24 mouse cellular contexts compared by ENCODE assay signal in the genomic region with DNA sequence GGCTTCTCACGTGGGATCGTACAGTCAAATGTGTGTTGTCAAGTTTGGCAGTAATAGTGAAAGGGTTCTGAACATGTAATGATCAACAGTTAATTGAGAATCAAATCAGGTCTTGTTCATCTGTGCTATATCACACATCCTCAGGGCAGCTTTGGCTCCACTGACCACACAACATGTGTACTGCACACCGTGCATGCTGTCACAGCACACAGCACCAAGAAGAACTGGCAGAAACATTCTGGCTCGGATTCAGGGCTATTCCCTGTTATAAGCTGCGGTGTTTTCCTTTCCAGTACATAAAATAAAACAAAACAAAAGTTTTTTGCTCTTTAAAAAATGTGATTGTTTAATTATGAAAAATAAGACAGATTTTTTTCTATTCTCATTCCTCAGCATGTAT.
DNase-seq lines count a peak whose midpoint lies in the region; ATAC-seq and TF ChIP-seq lines count a peak whose summit lies in the region.
"Had no signal": no experiment of that assay in that cellular context is flagged by ENCODE, and none has a peak within 500 bp of the region (broad histone marks: within the 10 kb centered on the region; RNA-seq: fewer than 3 reads in every experiment).

No protein-coding gene starts in this region.

- WGBS in forebrain, embryonic 14.5 days, result 80% methylated on average over 5 of the region's 5 CpGs
- WGBS in forebrain, embryonic 13.5 days, result 86% methylated on average over 5 of the region's 5 CpGs

- no peaks in the 10 kb centered on the region for H3K27me3 ChIP-seq in forebrain, embryonic 14.5 days (replicated peaks; ENCODE audit: control insufficient read depth, insufficient read depth, low read length)
- H3K27me3 ChIP-seq in forebrain, embryonic 13.5 days, result no peaks in the 10 kb centered on the region
- H3K27me3 ChIP-seq: embryonic facial prominence, embryonic 15.5 days; forebrain, embryonic 12.5 days had no signal

- no peak overlapping the region for H3K4me2 ChIP-seq in forebrain, embryonic 14.5 days (ENCODE audit: low read length)
- no peak overlapping the region for H3K4me2 ChIP-seq in forebrain, embryonic 13.5 days
- H3K4me2 ChIP-seq: embryonic facial prominence, embryonic 13.5 days; embryonic facial prominence, embryonic 15.5 days; forebrain, embryonic 12.5 days had no signal

- no peak overlapping the region for H3K4me3 ChIP-seq in forebrain, embryonic 14.5 days (ENCODE audit: low read depth, low read length)
- H3K4me3 ChIP-seq in forebrain, embryonic 13.5 days, result no peak overlapping the region
- H3K4me3 ChIP-seq: embryonic facial prominence, embryonic 13.5 days; embryonic facial prominence, embryonic 15.5 days; erythroblast, embryonic 14.5 days; forebrain, embryonic 10.5 days; forebrain, embryonic 12.5 days had no signal

- no peaks in the 10 kb centered on the region for H3K36me3 ChIP-seq in forebrain, embryonic 14.5 days (ENCODE audit: control insufficient read depth, insufficient read depth, low read length)
- no peaks in the 10 kb centered on the region for H3K36me3 ChIP-seq in forebrain, embryonic 13.5 days (ENCODE audit: poor library complexity, severe bottlenecking)
- H3K36me3 ChIP-seq: embryonic facial prominence, embryonic 13.5 days; embryonic facial prominence, embryonic 15.5 days; forebrain, embryonic 10.5 days; forebrain, embryonic 12.5 days; G1E had no signal

- no peak for ATAC-seq in cerebellum, adult (ENCODE audit: insufficient number of reproducible peaks, low FRiP score, low TSS enrichment)
- no peak for ATAC-seq in forebrain, embryonic 14.5 days
- ATAC-seq in forebrain, embryonic 13.5 days, result no peak
- ATAC-seq: activated CD4-positive, CD25-positive, alpha-beta regulatory T cell, adult 4 months; CD4-positive, CD25-positive, alpha-beta regulatory T cell, adult 4 months; forebrain, embryonic 16.5 days; Patski had no signal

- no peak overlapping the region for H3K9ac ChIP-seq in forebrain, embryonic 14.5 days (ENCODE audit: low read length)
- H3K9ac ChIP-seq in forebrain, embryonic 13.5 days, result no peak overlapping the region
- H3K9ac ChIP-seq: embryonic facial prominence, embryonic 13.5 days; embryonic facial prominence, embryonic 15.5 days; forebrain, embryonic 12.5 days had no signal

- no peak for TF ChIP-seq CTCF in brain, embryonic 14.5 days (IDR thresholded peaks at IDR 0.05; ENCODE audit: borderline replicate concordance, extremely low read depth, insufficient read depth, insufficient read length)

- TF ChIP-seq POLR2A in brain, embryonic 14.5 days (IDR thresholded peaks at IDR 0.05; ENCODE audit: borderline replicate concordance, extremely low read depth, insufficient read depth, insufficient read length, poor library complexity, severe bottlenecking), result no peak

- DNase-seq in cerebellum, postnatal 10 days, result peak; percentile 50 to 59
- DNase-seq in forebrain, embryonic 14.5 days (ENCODE audit: low spot score), result peak; percentile 3
- peak; percentile 27 for DNase-seq in brain, embryonic 14.5 days (ENCODE audit: low read depth)
- DNase-seq: adrenal gland, adult 8-10 months; adrenal gland, postnatal 14 days; adrenal gland, postnatal 36 days; B cell, adult 2 months; cerebellum, adult 18-20 months; cerebellum, adult 8-10 months; cerebellum, adult 9-11 months; cerebellum, postnatal 36 days; embryo, embryonic 11 days had no signal

- H3K4me1 ChIP-seq in forebrain, embryonic 14.5 days (ENCODE audit: control insufficient read depth, insufficient read depth, low read length), result peaks cover 3% of the 10 kb centered on the region; the same call in 1 of the 2 replicates
- H3K4me1 ChIP-seq in forebrain, embryonic 13.5 days, result peaks cover 9% of the 10 kb centered on the region; the same call in 1 of the 2 replicates
- H3K4me1 ChIP-seq: embryonic facial prominence, embryonic 13.5 days; embryonic facial prominence, embryonic 15.5 days; forebrain, embryonic 12.5 days had no signal

- H3K27ac ChIP-seq in forebrain, embryonic 14.5 days (ENCODE audit: low read depth, low read length), result no peak overlapping the region
- H3K27ac ChIP-seq in forebrain, embryonic 13.5 days, result no peak overlapping the region
- H3K27ac ChIP-seq: embryonic facial prominence, embryonic 13.5 days; embryonic facial prominence, embryonic 15.5 days; forebrain, embryonic 10.5 days; forebrain, embryonic 12.5 days had no signal

- H3K9me3 ChIP-seq in forebrain, embryonic 14.5 days (replicated peaks; ENCODE audit: control insufficient read depth, low read length), result no peaks in the 10 kb centered on the region
- no peaks in the 10 kb centered on the region for H3K9me3 ChIP-seq in forebrain, embryonic 13.5 days (replicated peaks)
- H3K9me3 ChIP-seq: embryonic facial prominence, embryonic 13.5 days; embryonic facial prominence, embryonic 15.5 days; forebrain, embryonic 10.5 days; forebrain, embryonic 12.5 days had no signal

Comparison
In these comparisons a context has a peak if more than half of its experiments do, and no peak if none do; other contexts are left out.
1. DNase-seq: peak in every context shown above with its lines; median percentile 54 in cerebellum, postnatal 10 days; 27 in brain, embryonic 14.5 days; 3 in forebrain, embryonic 14.5 days.